Mouse (Mus musculus): ENCODE measurements at regions not wholly inside any gene's neighbourhood (a gene's known extent, or its start where the extent isn't known, plus 50 kb on each side); places are given as distances from the start of the nearest gene placed in this dataset.

DNA sequence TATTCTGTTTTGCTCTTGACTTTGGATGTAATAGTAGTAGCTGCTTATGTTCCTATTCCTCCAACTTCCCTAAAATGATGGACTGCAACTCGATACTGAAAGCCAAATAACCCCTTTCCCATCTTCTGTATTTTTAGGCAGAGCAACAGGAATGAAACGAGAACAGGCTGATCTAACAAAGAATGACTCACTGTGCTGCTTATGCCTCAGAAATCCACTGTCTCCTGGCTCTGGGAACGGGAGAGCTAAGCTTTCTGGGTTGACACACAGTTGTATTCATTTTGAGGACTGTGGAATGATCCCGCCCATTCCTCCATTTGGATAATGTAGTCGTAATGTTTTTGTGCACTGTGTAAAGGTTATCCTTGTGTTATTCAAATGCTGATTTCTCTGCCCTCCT is 82.6 kb upstream of the Mon1b start:
- Histone ChIP-seq H3K4me3 (replicated peaks) (no peak overlapping the region), H3K27me3 (replicated peaks) (no peaks in the 10 kb centered on the region), H3K4me1 (no peaks in the 10 kb centered on the region), H3K36me3 (replicated peaks; ENCODE audit: low read length) (no peaks in the 10 kb centered on the region), H3K9me3 (peaks cover 46% of the 10 kb centered on the region)
- no peak for TF ChIP-seq FLI1 (IDR thresholded peaks at IDR 0.05; ENCODE audit: low read length)
- no peak for TF ChIP-seq GATA1 (IDR thresholded peaks at IDR 0.05; ENCODE audit: borderline replicate concordance, low read length)

DNA sequence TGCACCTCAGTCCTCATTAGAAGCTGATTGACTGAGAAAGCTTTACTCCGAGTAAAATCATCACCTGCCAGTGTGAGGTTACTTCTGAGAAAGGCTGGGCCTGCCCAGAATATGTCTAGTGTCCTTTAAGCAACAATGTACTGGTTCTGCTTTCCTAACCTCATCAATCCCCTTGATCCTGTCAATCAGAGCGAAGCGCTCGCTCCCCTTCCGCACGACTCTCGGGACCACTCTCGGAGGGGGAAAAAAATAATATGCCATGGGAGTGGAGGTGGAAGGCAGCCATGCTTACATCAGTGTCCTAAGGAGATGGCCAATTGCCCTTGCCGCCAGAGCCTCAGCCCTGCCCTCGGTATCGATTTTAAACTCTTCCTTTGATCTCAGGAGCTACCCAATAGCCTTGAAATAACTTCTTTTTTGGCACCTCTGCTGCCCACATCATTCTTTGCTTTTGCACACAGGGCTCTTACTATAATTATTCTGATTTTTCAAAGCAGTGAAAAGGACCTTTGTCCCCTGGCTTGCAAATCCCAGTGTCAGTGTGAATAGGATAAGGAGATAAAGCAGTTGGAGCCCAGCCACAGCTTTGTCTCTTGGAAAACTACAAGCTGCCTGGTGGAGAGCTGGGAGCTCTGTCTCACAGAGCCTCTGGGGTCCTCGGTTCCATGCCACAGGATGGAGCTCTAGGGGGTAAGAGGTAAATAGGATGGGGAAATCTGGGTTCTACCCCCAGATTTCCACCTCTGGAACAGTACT is 80.5 kb upstream of the Mon1b start:
- H3K27me3 ChIP-seq (replicated peaks) = no peaks in the 10 kb centered on the region
- H3K9me3 ChIP-seq = peaks cover 51% of the 10 kb centered on the region
- H3K36me3 ChIP-seq (replicated peaks; ENCODE audit: low read length) = no peaks in the 10 kb centered on the region
- no peaks in the 10 kb centered on the region for H3K4me1 ChIP-seq
- TF ChIP-seq GATA1 (IDR thresholded peaks at IDR 0.05; ENCODE audit: borderline replicate concordance, low read length) = no peak
- no peak overlapping the region for H3K4me3 ChIP-seq (replicated peaks)

DNA sequence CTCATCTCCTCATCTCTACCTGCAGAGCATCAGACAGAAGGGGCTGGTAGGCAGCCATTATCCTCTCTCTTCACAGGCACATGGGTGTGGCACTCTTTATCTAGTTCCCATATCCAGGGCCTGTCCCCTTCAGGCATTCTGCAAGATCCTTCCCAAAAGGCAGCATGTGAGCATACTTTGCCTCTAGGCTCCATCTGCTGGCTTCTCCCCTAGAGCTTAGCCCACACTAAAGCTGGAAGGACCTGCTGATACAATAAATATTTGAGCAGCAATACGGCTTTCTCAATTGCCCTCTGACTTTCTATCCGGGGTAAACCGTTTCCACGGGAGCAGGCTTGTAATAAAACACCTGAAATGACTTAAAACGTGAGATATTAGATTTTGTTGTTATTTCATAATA is 78.4 kb upstream of the Mon1b start:
- no peaks in the 10 kb centered on the region for H3K27me3 ChIP-seq (replicated peaks)
- H3K36me3 ChIP-seq (replicated peaks; ENCODE audit: low read length) = no peaks in the 10 kb centered on the region
- H3K9me3 ChIP-seq = peaks cover 47% of the 10 kb centered on the region
- no peak overlapping the region for H3K4me3 ChIP-seq (replicated peaks)
- H3K4me1 ChIP-seq = no peaks in the 10 kb centered on the region
- TF ChIP-seq GATA1 (IDR thresholded peaks at IDR 0.05; ENCODE audit: borderline replicate concordance, low read length) (no peak), FLI1 (IDR thresholded peaks at IDR 0.05; ENCODE audit: low read length) (no peak)

GRCm38 (mm10) chr8:113581098-113581497 is 54.3 kb upstream of the Mon1b start:
- H3K4me3 ChIP-seq (replicated peaks) = no peak overlapping the region
- peaks cover 8% of the 10 kb centered on the region for H3K4me1 ChIP-seq
- TF ChIP-seq FLI1 (IDR thresholded peaks at IDR 0.05; ENCODE audit: low read length) (no peak), GATA1 (IDR thresholded peaks at IDR 0.05; ENCODE audit: borderline replicate concordance, low read length) (no peak)
- H3K9me3 ChIP-seq = peaks cover 14% of the 10 kb centered on the region
- H3K36me3 ChIP-seq (replicated peaks; ENCODE audit: low read length) = no peaks in the 10 kb centered on the region
- H3K27me3 ChIP-seq (replicated peaks) = peaks cover 2% of the 10 kb centered on the region

DNA sequence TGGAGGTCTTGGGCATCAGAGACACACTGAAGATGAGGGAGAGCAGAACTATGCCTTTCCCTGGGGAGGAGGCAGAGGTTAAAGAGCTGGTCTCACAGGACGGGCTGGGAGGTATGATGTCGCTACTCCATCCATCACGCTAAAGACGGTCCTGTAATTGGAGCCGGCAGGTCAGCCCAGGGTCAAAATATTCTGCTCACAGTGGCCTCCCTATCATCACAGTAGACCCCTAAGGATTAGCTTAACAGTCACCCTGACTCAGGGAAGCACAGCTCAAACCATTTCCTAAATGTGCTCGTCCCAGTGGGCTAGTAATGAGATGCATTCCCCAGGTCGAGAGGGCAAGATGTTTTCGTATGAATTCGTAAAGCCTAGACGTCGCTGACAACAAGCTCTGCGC is 53.7 kb upstream of the Mon1b start:
- peaks cover 10% of the 10 kb centered on the region for H3K9me3 ChIP-seq
- H3K36me3 ChIP-seq (replicated peaks; ENCODE audit: low read length) = no peaks in the 10 kb centered on the region
- peaks cover 8% of the 10 kb centered on the region for H3K4me1 ChIP-seq
- peak overlapping the region; percentile 19 for H3K4me3 ChIP-seq (replicated peaks)
- peaks cover 2% of the 10 kb centered on the region for H3K27me3 ChIP-seq (replicated peaks)
- TF ChIP-seq FLI1 (IDR thresholded peaks at IDR 0.05; ENCODE audit: low read length) = no peak
- no peak for TF ChIP-seq GATA1 (IDR thresholded peaks at IDR 0.05; ENCODE audit: borderline replicate concordance, low read length)

DNA sequence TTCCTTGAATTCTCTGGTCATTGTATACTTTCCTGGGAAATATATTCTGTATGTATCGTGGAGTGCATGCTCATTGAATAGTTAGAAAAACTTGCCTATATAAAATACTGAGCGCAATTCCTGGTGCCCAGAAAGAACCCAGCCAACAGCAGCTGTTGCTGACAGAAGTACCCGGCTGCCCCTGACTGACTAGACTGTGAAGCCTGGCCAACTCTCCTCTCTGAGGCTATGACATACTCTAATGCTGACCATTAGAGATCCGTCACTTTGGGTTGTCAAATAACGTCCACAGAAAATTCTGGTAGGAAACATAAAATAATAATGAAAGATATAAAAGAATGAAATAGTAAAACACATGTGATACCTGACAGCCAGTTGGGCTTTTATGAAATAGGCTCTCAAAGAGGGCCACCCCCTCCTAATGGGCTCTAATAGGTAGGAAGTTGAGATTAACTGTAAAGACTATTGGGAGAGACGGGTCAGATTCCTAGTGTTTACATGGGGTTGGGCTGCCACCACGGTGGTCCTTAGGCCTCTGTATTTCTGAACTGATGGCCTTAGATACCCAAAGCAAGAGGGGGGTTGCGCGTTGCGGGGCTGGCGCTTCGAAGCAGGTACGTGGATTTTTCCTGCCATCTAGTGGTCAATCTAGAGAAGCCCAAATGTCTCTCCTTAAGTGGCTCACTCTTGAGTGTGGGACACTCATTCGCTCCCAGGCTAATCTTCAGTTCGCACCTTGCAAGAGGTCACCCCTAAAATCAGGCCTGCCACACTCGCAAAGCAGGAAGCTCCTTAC is 53.0 kb upstream of the Mon1b start:
- Histone ChIP-seq H3K4me1 (peaks cover 8% of the 10 kb centered on the region), H3K36me3 (replicated peaks; ENCODE audit: low read length) (no peaks in the 10 kb centered on the region), H3K9me3 (peaks cover 7% of the 10 kb centered on the region), H3K27me3 (replicated peaks) (peaks cover 2% of the 10 kb centered on the region), H3K4me3 (replicated peaks) (no peak overlapping the region)
- TF ChIP-seq GATA1 (IDR thresholded peaks at IDR 0.05; ENCODE audit: borderline replicate concordance, low read length) (no peak), FLI1 (IDR thresholded peaks at IDR 0.05; ENCODE audit: low read length) (no peak)

GRCm38 (mm10) chr8:113583801-113584200 is 51.6 kb upstream of the Mon1b start:
- Histone ChIP-seq H3K36me3 (replicated peaks; ENCODE audit: low read length) (no peaks in the 10 kb centered on the region), H3K4me3 (replicated peaks) (no peak overlapping the region), H3K9me3 (peaks cover 8% of the 10 kb centered on the region), H3K4me1 (peaks cover 8% of the 10 kb centered on the region), H3K27me3 (replicated peaks) (peaks cover 2% of the 10 kb centered on the region)
- TF ChIP-seq GATA1 (IDR thresholded peaks at IDR 0.05; ENCODE audit: borderline replicate concordance, low read length) = no peak
- TF ChIP-seq FLI1 (IDR thresholded peaks at IDR 0.05; ENCODE audit: low read length) = no peak

Measured in megakaryocyte, embryonic 14.5 days (primary cell).